Mouse (Mus musculus) CH12.LX (cell line): ENCODE results near the gene Ppp1cc. TPM values are rescaled to one million over a fixed set of nuclear protein-coding genes. Genes with fewer than 3 reads are reported as not detected.

ENCODE experiments used
- DNase-seq: peaks from one replicate; pipeline ENCODE4 v3.0.0-alpha.2; 2013; ENCODE audit errors: extremely low read depth
- H3K27ac ChIP-seq: 2 replicates; pipeline ENCODE4 v1.5.1; 2012; ENCODE audit warnings: low read depth, mild to moderate bottlenecking, control low read depth, moderate library complexity; ENCODE audit not compliant: insufficient read depth
- H3K27me3 ChIP-seq: replicated peaks from 2 replicates; pipeline ENCODE3; 2012; ENCODE audit warnings: inconsistent platforms
- H3K36me3 ChIP-seq, 2 experiments: replicated peaks in 1 of 2; 2 replicates each; pipeline versions ENCODE3 to v1.6.1; 2012; ENCODE audit warnings: inconsistent platforms in 1 of 2, low read length in 1 of 2, mild to moderate bottlenecking in 1 of 2, mixed read lengths in 1 of 2, moderate library complexity in 1 of 2; ENCODE audit not compliant: control insufficient read depth in 1 of 2, insufficient read depth in 1 of 2
- H3K4me1 ChIP-seq, 2 experiments: 2 replicates each; pipeline ENCODE4 v1.6.1; 2012; ENCODE audit warnings: inconsistent platforms in 1 of 2, moderate library complexity in 1 of 2; ENCODE audit not compliant: insufficient read depth in 2 of 2, control insufficient read depth in 1 of 2
- H3K4me2 ChIP-seq: 2 replicates; pipeline ENCODE4 v1.6.1; 2012; ENCODE audit warnings: low read depth, mild to moderate bottlenecking, control low read depth; ENCODE audit not compliant: poor library complexity, insufficient read depth, severe bottlenecking
- H3K4me3 ChIP-seq, 3 experiments: fragments of 150-350 bp in 1 of 3; sonication (generic) in 1 of 3; replicated peaks in 1 of 3; 2 replicates each; pipeline versions ENCODE3 to v1.5.1; 2011 to 2012; ENCODE audit warnings: low read depth in 2 of 3, low read length in 2 of 3, mild to moderate bottlenecking in 2 of 3, moderate library complexity in 2 of 3, control low read depth in 1 of 3, improper control_type of control experiment in 1 of 3, inconsistent platforms in 1 of 3, mixed read lengths in 1 of 3; ENCODE audit not compliant: poor library complexity in 1 of 3
- H3K79me2 ChIP-seq: replicated peaks from 2 replicates; pipeline ENCODE4 v1.6.1; 2012; ENCODE audit warnings: mild to moderate bottlenecking, moderate library complexity; ENCODE audit not compliant: control insufficient read depth, poor library complexity, insufficient read depth, severe bottlenecking; ENCODE audit errors: extremely low read depth
- H3K9ac ChIP-seq: 2 replicates; pipeline ENCODE4 v1.6.1; 2012; ENCODE audit warnings: low read depth, mild to moderate bottlenecking, control low read depth, moderate library complexity; ENCODE audit not compliant: insufficient read depth
- H3K9me3 ChIP-seq: replicated peaks from 2 replicates; pipeline ENCODE3; 2012; ENCODE audit warnings: low read length, inconsistent platforms, mixed read lengths
- BHLHE40 ChIP-seq: IDR thresholded peaks from 2 replicates; pipeline ENCODE4 v1.6.1; 2011; ENCODE audit warnings: mild to moderate bottlenecking, low read depth, low read length, improper control_type of control experiment
- CTCF ChIP-seq, 2 experiments: IDR thresholded peaks in 1 of 2; conservative IDR thresholded peaks in 1 of 2; 2 replicates each; pipeline ENCODE4 v1.5.1; 2011 to 2012; ENCODE audit warnings: low read depth in 2 of 2, low read length in 2 of 2, improper control_type of control experiment in 1 of 2, inconsistent platforms in 1 of 2, mild to moderate bottlenecking in 1 of 2, moderate library complexity in 1 of 2
- E2F4 ChIP-seq: IDR thresholded peaks from 2 replicates; pipeline ENCODE4 v1.6.1; 2011; ENCODE audit warnings: low read depth, low read length, improper control_type of control experiment; ENCODE audit not compliant: insufficient replicate concordance
- GABPA ChIP-seq: IDR thresholded peaks from 2 replicates; pipeline ENCODE4 v1.6.1; 2012; ENCODE audit warnings: low read depth, low read length, improper control_type of control experiment, inconsistent platforms; ENCODE audit not compliant: insufficient replicate concordance
- IRF4 ChIP-seq: IDR thresholded peaks from 2 replicates; pipeline ENCODE4 v1.6.1; 2014; ENCODE audit warnings: low read depth, mild to moderate bottlenecking, inconsistent platforms, low read length, improper control_type of control experiment
- MAX ChIP-seq: IDR thresholded peaks from 2 replicates; pipeline ENCODE4 v1.6.1; 2011; ENCODE audit warnings: low read length, improper control_type of control experiment
- MAZ ChIP-seq: IDR thresholded peaks from 2 replicates; pipeline ENCODE4 v1.6.1; 2012; ENCODE audit warnings: low read depth, mild to moderate bottlenecking, inconsistent platforms, low read length, improper control_type of control experiment, moderate library complexity
- NRF1 ChIP-seq: IDR thresholded peaks from 2 replicates; pipeline ENCODE4 v1.6.1; 2014; ENCODE audit warnings: low read depth, mild to moderate bottlenecking, inconsistent platforms, low read length, improper control_type of control experiment, moderate library complexity
- PAX5 ChIP-seq: IDR thresholded peaks from 2 replicates; pipeline ENCODE4 v1.6.1; 2012; ENCODE audit warnings: low read length, inconsistent platforms, mixed read lengths
- POLR2A ChIP-seq: IDR thresholded peaks from 2 replicates; pipeline ENCODE4 v1.6.1; 2011; ENCODE audit warnings: low read depth, mild to moderate bottlenecking, improper control_type of control experiment, low read length
- POLR2AphosphoS2 ChIP-seq: IDR thresholded peaks from 2 replicates; pipeline ENCODE4 v1.6.1; 2011; ENCODE audit warnings: low read depth, low read length, improper control_type of control experiment
- RAD21 ChIP-seq: IDR thresholded peaks from 2 replicates; pipeline ENCODE4 v1.6.1; 2011; ENCODE audit warnings: low read depth, mild to moderate bottlenecking, low read length, improper control_type of control experiment, moderate library complexity
- RCOR1 ChIP-seq: conservative IDR thresholded peaks from 2 replicates; pipeline ENCODE4 v1.6.1; 2012; ENCODE audit warnings: low read depth, mild to moderate bottlenecking, inconsistent platforms, low read length, improper control_type of control experiment
- TBP ChIP-seq: conservative IDR thresholded peaks from 2 replicates; pipeline ENCODE4 v1.6.1; 2011; ENCODE audit warnings: low read depth, low read length, improper control_type of control experiment
- ZKSCAN1 ChIP-seq: IDR thresholded peaks from 2 replicates; pipeline ENCODE4 v1.6.1; 2012; ENCODE audit warnings: low read depth, inconsistent platforms, low read length, improper control_type of control experiment, borderline replicate concordance
- ZMIZ1 ChIP-seq: IDR thresholded peaks from 2 replicates; pipeline ENCODE4 v1.6.1; 2012; ENCODE audit warnings: low read depth, mild to moderate bottlenecking, inconsistent platforms, low read length, improper control_type of control experiment
- dilution Hi-C: fragments of 300-500 bp; cut with MboI; formaldehyde crosslinking; loops from 2 replicates; pipeline ENCODE4 v1.14.3; 2020; ENCODE audit warnings: low sequenced_read_pairs; ENCODE audit not compliant: extremely low pct_unique_long_range_greater_than_20kb, extremely low pct_ligation_motif_present
- in situ Hi-C: fragments of 300-500 bp; cut with MboI; formaldehyde crosslinking; loops from 3 replicates; pipeline ENCODE4 v1.14.3; 2019; ENCODE audit warnings: low sequenced_read_pairs, low pct_ligation_motif_present, low pct_unique_long_range_greater_than_20kb, mixed read lengths
- polyA plus RNA-seq: library from polyadenylated mRNA; unstranded; fragments of >175 nt; gene quantifications from 2 replicates; pipeline ENCODE4 v1.2.1, GENCODE M21; 2012; ENCODE audit warnings: low read depth; ENCODE audit not compliant: insufficient read length
- total RNA-seq, 2 experiments: library from RNA; depleted of rRNA; stranded (reverse); fragments of 300-350 nt in 1 of 2; fragments of >200 nt in 1 of 2; gene quantifications; 2 replicates each; pipeline ENCODE4 v1.2.3; 2012 to 2014

The Ppp1cc gene
- total and polyA plus RNA-seq, 3 experiments = 191 to 406 (median 358) TPM

DNA sequence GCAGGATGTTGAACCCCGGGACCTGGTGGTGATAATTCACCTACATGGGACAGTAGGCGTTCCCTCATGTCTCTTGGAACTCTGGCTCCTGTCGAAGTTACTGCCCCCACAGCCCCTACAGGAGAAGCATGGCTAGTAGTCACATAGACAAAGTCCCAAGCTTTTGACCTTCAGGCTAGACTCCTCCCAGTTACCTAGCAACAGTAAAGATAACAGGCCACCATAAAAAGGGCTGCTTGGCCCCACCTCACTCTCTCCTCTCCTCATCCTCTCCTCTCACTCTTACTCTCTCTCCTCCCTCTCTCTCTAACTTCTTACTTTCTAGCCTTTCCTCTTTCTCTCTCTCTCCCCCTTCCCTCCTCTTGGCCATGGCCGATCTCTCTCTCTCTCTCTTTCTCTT, 42.8 kb downstream of the Ppp1cc start:
- Histone ChIP-seq H3K27ac (no peak overlapping the region), H3K4me1 (peaks cover 11 to 21% of the 10 kb centered on the region in 2 experiments), H3K4me2 (no peak overlapping the region), H3K4me3 (no peak overlapping the region), H3K9me3 (peaks cover 12% of the 10 kb centered on the region), H3K36me3 (peaks cover 15 to 36% of the 10 kb centered on the region in 2 experiments), H3K27me3 (no peaks in the 10 kb centered on the region), H3K9ac (no peak overlapping the region), H3K79me2 (peaks cover 13% of the 10 kb centered on the region)
- in situ Hi-C loops = no loop called here
- no peak for DNase-seq
- dilution Hi-C loops = no loop called here
- TF ChIP-seq ZKSCAN1 = no peak
- no peak for TF ChIP-seq PAX5
- TF ChIP-seq POLR2A = no peak
- TF ChIP-seq TBP = no peak
- TF ChIP-seq BHLHE40 = no peak
- TF ChIP-seq E2F4 = no peak
- no peak for TF ChIP-seq IRF4
- TF ChIP-seq RCOR1 = no peak
- TF ChIP-seq ZMIZ1 = no peak
- TF ChIP-seq MAZ = no peak
- no peak for TF ChIP-seq MAX

DNA sequence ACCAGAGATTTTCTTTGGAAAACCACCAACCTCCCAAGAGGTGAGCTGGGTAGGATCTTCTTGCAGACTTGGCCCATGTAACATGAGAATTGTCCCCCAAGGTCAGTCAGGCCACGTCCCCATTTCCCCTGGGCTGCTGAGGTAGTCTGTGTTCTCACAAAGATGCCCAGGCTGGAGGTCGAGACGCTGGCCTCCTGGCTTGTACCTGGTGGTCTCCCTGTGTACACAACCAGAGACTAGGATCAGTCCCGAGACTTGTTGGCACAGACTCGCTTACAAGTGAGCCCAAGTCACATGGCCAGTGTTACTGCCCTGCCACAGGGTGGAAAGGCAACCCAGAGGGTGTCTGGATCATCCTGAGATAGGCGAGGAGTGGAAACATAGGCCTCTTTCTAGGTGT, 43.8 kb downstream of the Ppp1cc start:
- H3K79me2 ChIP-seq = peaks cover 17% of the 10 kb centered on the region
- H3K27ac ChIP-seq = no peak overlapping the region
- H3K4me3 ChIP-seq = no peak overlapping the region
- H3K36me3 ChIP-seq = peaks cover 15 to 36% of the 10 kb centered on the region in 2 experiments
- peaks cover 11 to 21% of the 10 kb centered on the region in 2 experiments for H3K4me1 ChIP-seq
- no peak for TF ChIP-seq BHLHE40
- no peak for TF ChIP-seq RCOR1
- TF ChIP-seq PAX5 = no peak
- TF ChIP-seq GABPA = no peak
- H3K27me3 ChIP-seq = no peaks in the 10 kb centered on the region
- peaks cover 12% of the 10 kb centered on the region for H3K9me3 ChIP-seq
- H3K4me2 ChIP-seq = no peak overlapping the region
- no peak for DNase-seq
- dilution Hi-C loops (no loop called here), in situ Hi-C loops (no loop called here)
- H3K9ac ChIP-seq = no peak overlapping the region

DNA sequence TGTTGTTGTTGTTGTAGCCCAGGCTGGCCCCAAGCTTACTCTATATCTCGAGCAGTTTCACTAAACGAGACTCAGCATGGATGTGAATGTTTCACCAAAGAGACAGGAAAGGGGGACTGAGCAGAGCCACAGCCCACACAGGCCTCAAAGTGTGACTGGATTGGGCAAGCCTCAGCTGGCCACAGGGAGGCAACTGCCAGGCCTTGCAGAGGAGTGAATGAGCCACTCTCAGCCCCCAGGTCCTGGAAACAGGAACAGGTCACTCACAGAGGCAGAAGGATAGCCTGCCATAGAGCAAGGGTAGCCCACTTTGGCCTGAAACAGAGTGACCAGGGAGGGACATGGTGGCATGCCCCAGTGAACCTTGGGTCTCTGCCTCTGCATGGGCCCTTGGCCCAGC, 46.1 kb downstream of the Ppp1cc start:
- in situ Hi-C loops = no loop called here
- no peak overlapping the region for H3K9ac ChIP-seq
- no peak for TF ChIP-seq RAD21
- TF ChIP-seq NRF1 = no peak
- no peak for TF ChIP-seq CTCF (conservative IDR thresholded peaks at IDR 0.05 in 1 of 2, IDR thresholded peaks at IDR 0.05 in 1 of 2; ENCODE audit: low read depth in 2 of 2, low read length in 2 of 2)
- TF ChIP-seq POLR2AphosphoS2 = no peak
- TF ChIP-seq, all 38 proteins: peak for 0
- Histone ChIP-seq H3K79me2 (peaks cover 37% of the 10 kb centered on the region), H3K4me2 (0 out of 2 replicates have a peak overlapping the region, but pooled peaks have one; percentile 72), H3K36me3 (peaks cover 19 to 46% of the 10 kb centered on the region in 2 experiments), H3K9me3 (peaks cover 17% of the 10 kb centered on the region), H3K4me1 (peaks cover 19 to 34% of the 10 kb centered on the region in 2 experiments), H3K4me3 (peak overlapping the region in 1 of 3 experiments; percentile 47), H3K27me3 (no peaks in the 10 kb centered on the region), H3K27ac (peak overlapping the region; percentile 8; the same call in 1 of the 2 replicates)
- dilution Hi-C loops = no loop called here
- no peak for DNase-seq
